Mouse (Mus musculus): ENCODE data around the gene Tox2.

DNA sequence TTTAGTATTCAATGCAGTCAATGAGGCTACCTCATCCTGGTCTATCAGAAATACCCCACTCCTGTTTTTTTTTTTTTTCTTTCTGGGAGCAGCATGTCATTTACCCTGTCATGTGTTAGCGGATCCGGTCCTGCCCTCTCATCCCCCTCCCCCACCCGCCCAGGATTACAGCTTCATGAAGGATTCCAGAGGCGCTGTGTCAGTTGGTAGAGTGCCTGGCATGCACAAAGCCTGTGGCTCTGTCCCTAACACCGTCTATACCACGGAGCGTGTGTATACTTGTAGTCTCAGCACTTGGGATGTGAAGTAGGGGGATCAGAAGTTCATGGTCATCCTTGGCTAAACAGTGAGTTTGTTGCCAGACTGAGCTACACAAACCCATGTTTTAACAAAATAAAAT lies 15.6 kb downstream of the Tox2 start:
- TF ChIP-seq TAL1 (IDR thresholded peaks at IDR 0.05; ENCODE audit: low read length) (no peak), GATA1 (IDR thresholded peaks at IDR 0.05; ENCODE audit: low read length) (no peak)

Data from erythroblast, embryonic 14.5 days (primary cell).